Mouse (Mus musculus) midbrain, embryonic 16.5 days (tissue): ENCODE data around the gene Zrsr2. TPM values are rescaled to one million over a fixed set of nuclear protein-coding genes. Genes with fewer than 3 reads are reported as not detected.

Experiments used
- ATAC-seq: fragments of 200-750 bp; cut with Nextera tagmentation; 2 replicates; pipeline ENCODE4 v1.8.0; 2017; ENCODE audit warnings: moderate TSS enrichment
- H3K27ac ChIP-seq: fragments of 300-500 bp; sonication (generic); 2 replicates; pipeline ENCODE4 v1.5.1; 2014; ENCODE audit warnings: mild to moderate bottlenecking, low read length, mixed read lengths
- H3K27me3 ChIP-seq: fragments of 300-500 bp; sonication (generic); 2 replicates; pipeline ENCODE4 v1.6.1; 2014; ENCODE audit warnings: low read depth, low read length, mixed read lengths; ENCODE audit not compliant: control insufficient read depth, insufficient read depth
- H3K36me3 ChIP-seq: fragments of 300-500 bp; sonication (generic); 2 replicates; pipeline ENCODE4 v1.6.1; 2014; ENCODE audit warnings: mild to moderate bottlenecking, low read length, moderate library complexity, mixed read lengths; ENCODE audit not compliant: control insufficient read depth, insufficient read depth
- H3K4me1 ChIP-seq: fragments of 300-500 bp; sonication (generic); 2 replicates; pipeline ENCODE4 v1.6.1; 2014; ENCODE audit warnings: mild to moderate bottlenecking, low read length, mixed read lengths; ENCODE audit not compliant: control insufficient read depth, insufficient read depth
- H3K4me2 ChIP-seq: fragments of 300-500 bp; sonication (generic); 2 replicates; pipeline ENCODE4 v1.6.1; 2014; ENCODE audit warnings: mild to moderate bottlenecking, low read length, mixed read lengths
- H3K4me3 ChIP-seq: fragments of 300-500 bp; sonication (generic); 2 replicates; pipeline ENCODE4 v1.5.1; 2014; ENCODE audit warnings: low read depth, mild to moderate bottlenecking, low read length, moderate library complexity, mixed read lengths
- H3K9ac ChIP-seq: fragments of 300-500 bp; sonication (generic); 2 replicates; pipeline ENCODE4 v1.6.1; 2014; ENCODE audit warnings: low read depth, low read length, mixed read lengths
- H3K9me3 ChIP-seq: fragments of 300-500 bp; sonication (generic); replicated peaks from 2 replicates; pipeline ENCODE4 v1.6.1; 2014; ENCODE audit warnings: mild to moderate bottlenecking, low read length, mixed read lengths; ENCODE audit not compliant: control insufficient read depth, poor library complexity, severe bottlenecking
- WGBS: fragments of 180-500 bp; shearing (Covaris S2); extraction: QIAGEN DNeasy Blood & Tissue Kit; methylation state at CpG from one replicate; pipeline ENCODE4 v1.1.7; 2014; 5-methylcytosine and 5-hydroxymethylcytosine counted together
- polyA plus RNA-seq: library from polyadenylated mRNA; unstranded; fragments of >200 nt; fragmentation: Nextera tagmentation; extraction: Ambion mirVana; gene quantifications from 2 replicates; pipeline ENCODE4 v1.2.1, GENCODE M21; 2015

Gene Zrsr2
- polyA plus RNA-seq, 1 experiment from 2014 or later = 53.9 TPM

DNA sequence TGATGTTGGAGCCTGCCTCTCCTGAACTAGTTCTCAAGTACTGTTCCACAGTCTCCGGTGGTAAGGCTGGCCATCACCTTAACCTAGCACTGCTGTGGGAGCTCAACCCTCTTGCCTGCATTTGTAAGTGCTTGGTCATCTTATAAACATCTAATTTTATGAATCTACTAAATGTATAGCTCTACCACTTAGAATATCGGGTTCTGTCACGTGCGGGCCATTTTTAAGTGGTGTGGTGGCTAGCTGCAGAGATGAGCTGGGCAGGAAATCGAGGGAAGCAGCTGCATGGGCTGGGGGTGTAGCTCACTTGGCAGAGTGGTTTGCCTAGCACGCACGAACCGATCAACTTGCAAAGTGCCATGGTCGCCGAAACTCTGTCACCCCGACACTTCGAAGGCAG lies 1.1 kb downstream of the Zrsr2 start:
- peak overlapping the region; percentile 58 for H3K4me3 ChIP-seq

DNA sequence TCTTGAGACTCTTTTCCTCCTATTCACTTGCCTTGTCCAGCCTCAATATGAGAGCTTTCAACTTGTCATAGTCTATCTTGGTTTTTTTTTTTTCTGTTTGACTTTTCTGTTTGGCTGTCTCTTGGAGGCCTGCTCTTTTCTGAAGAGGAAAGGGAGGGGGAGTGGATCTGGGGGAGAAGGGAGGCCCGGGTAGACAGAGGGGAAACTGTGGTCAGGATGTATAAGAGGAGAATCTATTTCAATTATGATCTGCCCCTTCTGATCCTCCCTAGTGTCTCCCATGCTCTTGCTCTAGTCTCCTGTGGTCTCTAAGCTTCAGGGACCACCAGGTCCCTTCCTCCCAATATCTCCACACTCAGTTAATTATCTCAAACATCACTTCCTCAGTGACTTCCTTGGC lies 6.8 kb downstream of the Zrsr2 start:
- ATAC-seq = no peak
- no peaks in the 10 kb centered on the region for H3K9me3 ChIP-seq
- no peak overlapping the region for H3K4me2 ChIP-seq
- no peaks in the 10 kb centered on the region; the same call in 1 of the 2 replicates for H3K27me3 ChIP-seq
- H3K4me3 ChIP-seq = no peak overlapping the region
- 80% methylated on average over 1 of the region's 1 CpGs for WGBS
- no peaks in the 10 kb centered on the region for H3K4me1 ChIP-seq
- H3K9ac ChIP-seq = no peak overlapping the region
- H3K27ac ChIP-seq = no peak overlapping the region
- H3K36me3 ChIP-seq = peaks cover 2% of the 10 kb centered on the region; the same call in 1 of the 2 replicates

More for the DNA sequence above, 1.1 kb downstream of the Zrsr2 start:
- Histone ChIP-seq H3K4me2 (peak overlapping the region; percentile 62), H3K27ac (no peak overlapping the region), H3K9me3 (no peaks in the 10 kb centered on the region), H3K4me1 (peaks cover 5% of the 10 kb centered on the region), H3K36me3 (no peaks in the 10 kb centered on the region), H3K9ac (peak overlapping the region; percentile 76), H3K27me3 (no peaks in the 10 kb centered on the region)
- 0 out of 2 replicates have a peak, but pooled peaks have one; percentile 10 for ATAC-seq
- 35% methylated on average over 12 of the region's 12 CpGs for WGBS

DNA sequence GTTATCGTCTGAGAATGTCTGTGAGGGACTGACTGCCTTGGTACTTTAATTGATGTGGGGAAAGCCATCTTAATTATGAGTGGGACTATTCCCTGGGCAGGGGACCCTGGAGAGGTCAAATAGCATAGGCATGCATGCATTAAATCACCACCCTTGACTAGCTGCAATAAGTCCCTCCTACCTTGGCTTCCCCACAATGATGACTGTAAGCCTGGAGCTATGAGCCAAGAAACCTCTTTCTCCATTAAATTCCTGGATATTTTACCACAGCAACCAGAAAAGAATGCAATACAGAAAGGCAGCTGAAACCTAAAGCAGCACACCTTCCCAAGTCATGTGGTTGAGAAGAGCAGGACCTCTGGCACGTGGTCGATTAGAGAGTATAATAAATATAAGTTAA lies 14.1 kb downstream of the Zrsr2 start:
- H3K4me2 ChIP-seq = no peak overlapping the region
- no peak for ATAC-seq
- peaks cover 4% of the 10 kb centered on the region; the same call in 1 of the 2 replicates for H3K36me3 ChIP-seq
- H3K9me3 ChIP-seq = no peaks in the 10 kb centered on the region
- no peak overlapping the region for H3K27ac ChIP-seq
- no peaks in the 10 kb centered on the region for H3K27me3 ChIP-seq
- H3K4me1 ChIP-seq = no peaks in the 10 kb centered on the region
- H3K9ac ChIP-seq = no peak overlapping the region
- WGBS = 86% methylated on average over 3 of the region's 3 CpGs
- no peak overlapping the region for H3K4me3 ChIP-seq

DNA sequence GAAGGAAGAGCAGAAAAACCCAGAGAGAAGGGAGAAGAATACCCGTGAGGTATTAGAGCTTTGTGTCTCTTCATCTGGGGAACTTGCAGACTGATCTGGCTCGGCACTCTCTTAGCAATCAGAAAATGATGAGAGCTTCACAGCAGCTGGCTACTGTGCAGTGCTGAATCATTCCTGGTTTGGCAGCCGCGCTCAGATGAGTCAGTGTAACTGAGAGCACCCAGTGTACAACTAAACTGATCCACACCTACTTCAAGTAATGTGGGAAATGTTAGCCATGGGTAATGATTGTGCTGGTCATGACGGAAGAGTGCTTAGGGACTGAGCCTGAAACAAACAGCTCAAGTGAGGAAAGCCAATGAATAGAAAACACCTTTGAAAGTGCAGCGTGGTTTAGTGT lies 19.9 kb downstream of the Zrsr2 start:
- Histone ChIP-seq H3K9me3 (no peaks in the 10 kb centered on the region), H3K9ac (no peak overlapping the region), H3K27me3 (no peaks in the 10 kb centered on the region), H3K4me1 (no peaks in the 10 kb centered on the region), H3K4me2 (no peak overlapping the region), H3K4me3 (no peak overlapping the region), H3K36me3 (no peaks in the 10 kb centered on the region), H3K27ac (no peak overlapping the region)
- ATAC-seq = no peak
- 95% methylated on average over 6 of the region's 6 CpGs for WGBS

DNA sequence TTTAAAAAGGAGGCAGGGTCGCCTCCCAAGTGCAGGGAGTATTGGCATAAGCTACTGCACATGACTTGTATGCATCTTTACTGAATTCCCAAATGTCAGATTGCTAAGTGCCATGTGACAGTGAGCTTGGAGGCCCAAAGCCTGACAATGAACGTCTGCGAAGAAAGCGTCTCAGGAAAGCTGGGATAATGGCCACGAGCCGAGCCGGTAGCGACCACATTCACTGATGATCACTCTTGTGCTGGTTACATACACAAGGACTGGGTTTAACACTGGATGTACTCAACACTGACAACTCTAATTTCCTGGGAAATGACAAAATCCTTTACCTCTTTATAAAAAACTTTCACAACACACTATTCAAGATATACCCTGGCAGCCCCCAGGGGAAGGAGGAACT lies 23.7 kb downstream of the Zrsr2 start:
- Histone ChIP-seq H3K9me3 (no peaks in the 10 kb centered on the region), H3K27ac (no peak overlapping the region), H3K4me2 (no peak overlapping the region), H3K36me3 (no peaks in the 10 kb centered on the region), H3K4me3 (no peak overlapping the region), H3K27me3 (no peaks in the 10 kb centered on the region), H3K9ac (no peak overlapping the region), H3K4me1 (no peaks in the 10 kb centered on the region)
- ATAC-seq = no peak
- 79% methylated on average over 8 of the region's 8 CpGs for whole genome bisulfite sequencing

DNA sequence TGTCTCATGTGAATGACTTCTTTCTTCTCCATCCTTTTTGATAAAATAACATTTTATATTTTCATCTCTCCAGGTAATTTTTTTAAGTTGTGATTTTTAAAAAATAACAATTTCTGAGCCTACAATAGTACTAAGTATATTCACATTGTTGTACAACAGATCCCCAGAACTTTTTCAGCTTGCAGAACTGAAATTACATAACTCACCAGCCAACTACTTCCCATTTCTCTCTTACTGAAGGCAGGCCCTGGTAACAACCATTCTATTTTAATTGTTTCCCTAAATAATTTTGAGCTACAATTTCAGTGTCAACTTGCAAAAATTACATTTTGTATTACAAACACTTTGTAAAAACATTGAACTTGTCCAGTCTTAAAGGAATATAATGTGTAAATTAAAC lies 28.9 kb downstream of the Zrsr2 start:
- no peak overlapping the region for H3K4me3 ChIP-seq
- no peak for ATAC-seq
- H3K36me3 ChIP-seq = no peaks in the 10 kb centered on the region
- H3K4me1 ChIP-seq = no peaks in the 10 kb centered on the region
- H3K4me2 ChIP-seq = no peak overlapping the region
- no peaks in the 10 kb centered on the region for H3K9me3 ChIP-seq
- H3K27me3 ChIP-seq = no peaks in the 10 kb centered on the region
- H3K9ac ChIP-seq = no peak overlapping the region
- H3K27ac ChIP-seq = no peak overlapping the region

DNA sequence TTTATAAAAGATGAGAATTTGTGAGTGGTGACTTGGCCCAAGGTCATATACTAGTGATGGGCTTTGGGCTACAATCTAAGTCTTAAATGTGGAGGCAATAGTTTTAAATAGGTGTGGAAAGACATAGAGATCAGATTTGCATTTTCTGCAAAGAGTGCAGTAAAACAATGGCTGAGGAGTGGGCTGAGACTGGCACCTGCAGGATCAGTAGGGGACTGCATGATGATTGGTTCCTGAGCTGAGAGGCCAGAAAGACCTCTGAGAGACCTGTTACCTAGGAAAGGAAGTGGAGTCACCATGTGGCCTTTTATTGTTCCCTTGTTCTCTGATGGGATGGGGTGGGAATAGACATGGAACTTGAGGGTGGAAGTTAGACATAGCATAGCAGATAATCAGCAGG lies 45.7 kb downstream of the Zrsr2 start:
- H3K4me1 ChIP-seq = no peaks in the 10 kb centered on the region
- H3K4me3 ChIP-seq = no peak overlapping the region
- H3K36me3 ChIP-seq = no peaks in the 10 kb centered on the region
- H3K27ac ChIP-seq = no peak overlapping the region
- H3K4me2 ChIP-seq = no peak overlapping the region
- H3K9ac ChIP-seq = no peak overlapping the region
- no peaks in the 10 kb centered on the region for H3K9me3 ChIP-seq
- no peaks in the 10 kb centered on the region for H3K27me3 ChIP-seq
- no peak for ATAC-seq

DNA sequence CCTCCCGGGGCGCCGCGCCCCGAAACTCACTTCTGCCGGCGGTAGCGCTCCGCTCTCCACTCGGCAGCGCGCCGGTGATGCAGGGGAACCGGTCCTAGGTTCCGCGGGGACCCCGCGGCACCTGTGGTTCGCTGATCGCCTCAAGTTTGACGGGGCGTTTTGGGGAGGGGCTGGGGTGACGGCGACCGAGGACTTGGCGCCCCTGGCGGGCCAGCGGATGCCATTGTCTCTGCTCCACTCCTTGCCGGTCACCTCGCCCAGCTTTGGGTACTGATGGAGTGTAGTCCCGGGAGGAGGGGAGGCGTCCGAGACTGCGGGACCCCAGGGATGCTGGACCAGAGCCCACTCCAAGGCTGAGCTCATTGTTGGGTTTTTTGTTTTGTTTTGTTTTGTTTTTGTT lies 49.1 kb downstream of the Zrsr2 start:
- peak overlapping the region; percentile 57 for H3K4me2 ChIP-seq
- ATAC-seq = peak; percentile 54
- WGBS = 9% methylated on average over 12 of the region's 34 CpGs
- H3K9me3 ChIP-seq = no peaks in the 10 kb centered on the region
- H3K9ac ChIP-seq = peak overlapping the region; percentile 65
- no peaks in the 10 kb centered on the region for H3K4me1 ChIP-seq
- peak overlapping the region; percentile 62 for H3K4me3 ChIP-seq
- H3K36me3 ChIP-seq = no peaks in the 10 kb centered on the region
- no peaks in the 10 kb centered on the region; the same call in 1 of the 2 replicates for H3K27me3 ChIP-seq
- H3K27ac ChIP-seq = peak overlapping the region; percentile 85

DNA sequence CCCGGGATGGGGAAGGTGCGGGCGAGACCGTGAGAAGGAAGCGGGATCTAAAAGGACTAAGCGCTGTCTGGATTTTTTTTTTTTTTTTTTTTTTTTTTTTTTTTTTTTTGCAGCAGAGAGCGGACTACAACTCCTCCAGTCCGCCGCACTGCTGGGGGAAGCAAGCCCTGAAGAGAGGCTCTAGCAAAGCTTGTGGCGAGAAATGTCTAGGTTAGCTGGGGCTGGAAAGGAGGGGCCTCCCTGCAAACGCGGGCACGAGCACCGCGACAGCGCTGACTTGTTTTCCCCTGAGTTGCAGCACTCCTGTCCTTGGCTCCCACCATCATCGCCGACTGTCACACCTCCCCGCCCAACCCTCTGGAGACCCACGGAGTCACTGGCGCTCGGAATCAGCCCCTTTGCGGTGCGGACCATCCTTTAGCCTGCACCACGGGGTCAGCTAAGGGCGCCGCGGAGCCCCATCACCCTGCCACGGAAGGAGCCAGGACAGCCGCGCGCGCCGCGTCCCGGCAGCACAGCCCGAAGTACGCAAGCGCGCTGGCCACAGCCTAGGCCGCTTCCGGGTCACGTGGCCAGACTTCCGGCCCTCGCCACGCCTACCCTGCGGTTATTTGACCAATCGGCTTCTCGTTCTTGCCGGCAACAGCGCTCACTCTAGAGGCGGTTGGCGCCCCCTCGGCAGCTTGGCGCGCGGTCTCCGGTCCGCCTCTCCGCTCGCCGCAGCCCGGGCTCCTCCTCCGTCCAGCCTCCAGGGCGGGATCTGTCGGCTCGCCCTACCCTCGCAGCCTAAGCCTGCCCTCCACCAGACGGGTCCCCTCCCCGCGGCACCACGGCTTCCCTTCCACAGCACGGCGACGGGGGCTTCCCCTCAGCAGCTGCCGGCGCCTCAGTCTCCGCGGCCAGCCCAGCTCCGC lies 49.9 kb downstream of the Zrsr2 start, which contains the start of gene Ap1s2:
Ap1s2 (plus strand) TSS at position 681 of the 914 bp plus-strand sequence.
- H3K27me3 ChIP-seq = no peaks in the 10 kb centered on the region; the same call in 1 of the 2 replicates
- ATAC-seq = peak; percentile 100
- H3K4me2 ChIP-seq = peak within 1 kb of the TSS; percentile 57
- WGBS = 16% methylated on average over 60 of the region's 80 CpGs
- no peaks in the 10 kb centered on the region for H3K4me1 ChIP-seq
- H3K9ac ChIP-seq = peak within 1 kb of the TSS; percentile 68
- no peaks in the 10 kb centered on the region for H3K36me3 ChIP-seq
- peak within 1 kb of the TSS; percentile 62 for H3K4me3 ChIP-seq
- no peaks in the 10 kb centered on the region for H3K9me3 ChIP-seq
- H3K27ac ChIP-seq = peak within 1 kb of the TSS; percentile 92
